Mouse (Mus musculus) cerebellum, adult (tissue): ENCODE measurements around the gene Derl3.

ENCODE experiments used
- ATAC-seq: cut with Nextera tagmentation; 2 replicates; pipeline ENCODE4 v1.9.2; 2017; ENCODE audit warnings: mild to moderate bottlenecking, moderate library complexity, mixed read lengths; ENCODE audit not compliant: insufficient number of reproducible peaks, low FRiP score, low TSS enrichment

Gene Derl3

DNA sequence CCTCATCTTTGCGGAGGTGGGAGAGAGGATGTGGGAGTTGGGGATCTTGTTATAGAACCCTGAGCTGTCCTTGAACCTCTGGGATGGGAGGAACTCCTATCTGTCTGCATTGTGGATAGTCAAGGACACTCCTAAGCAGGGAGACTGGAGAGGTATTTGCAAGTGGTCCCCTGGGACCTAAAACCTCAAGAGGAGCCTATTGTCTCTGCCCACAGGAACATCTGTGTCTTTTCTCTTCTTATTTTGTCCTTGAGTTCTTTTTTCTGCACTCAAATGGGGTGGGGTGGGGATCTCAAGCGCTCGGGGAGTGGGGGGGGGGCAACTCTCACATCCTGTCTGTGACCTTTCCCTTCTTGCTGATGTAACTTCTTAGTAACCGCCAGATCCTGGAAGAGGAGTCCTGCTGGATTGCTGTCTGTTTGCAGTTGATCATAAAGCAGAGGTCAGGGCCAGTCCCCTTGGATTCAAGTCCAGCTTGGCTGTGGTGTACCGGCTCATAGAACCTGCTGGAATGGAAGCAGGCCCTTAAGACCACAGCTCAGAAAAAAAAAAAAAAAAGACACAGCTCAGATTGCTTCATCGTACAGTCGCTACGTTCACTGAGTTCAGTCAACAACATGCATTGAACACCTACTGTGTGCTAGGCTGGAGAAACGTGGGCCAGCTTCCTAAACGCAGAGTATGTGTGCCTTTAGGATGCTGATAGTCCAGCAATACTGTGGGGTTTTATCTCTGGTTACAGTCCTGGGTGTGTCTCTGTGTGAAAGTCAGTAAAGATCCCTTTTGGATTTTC is 44.8 kb downstream of the Derl3 start:
- ATAC-seq, result no peak

DNA sequence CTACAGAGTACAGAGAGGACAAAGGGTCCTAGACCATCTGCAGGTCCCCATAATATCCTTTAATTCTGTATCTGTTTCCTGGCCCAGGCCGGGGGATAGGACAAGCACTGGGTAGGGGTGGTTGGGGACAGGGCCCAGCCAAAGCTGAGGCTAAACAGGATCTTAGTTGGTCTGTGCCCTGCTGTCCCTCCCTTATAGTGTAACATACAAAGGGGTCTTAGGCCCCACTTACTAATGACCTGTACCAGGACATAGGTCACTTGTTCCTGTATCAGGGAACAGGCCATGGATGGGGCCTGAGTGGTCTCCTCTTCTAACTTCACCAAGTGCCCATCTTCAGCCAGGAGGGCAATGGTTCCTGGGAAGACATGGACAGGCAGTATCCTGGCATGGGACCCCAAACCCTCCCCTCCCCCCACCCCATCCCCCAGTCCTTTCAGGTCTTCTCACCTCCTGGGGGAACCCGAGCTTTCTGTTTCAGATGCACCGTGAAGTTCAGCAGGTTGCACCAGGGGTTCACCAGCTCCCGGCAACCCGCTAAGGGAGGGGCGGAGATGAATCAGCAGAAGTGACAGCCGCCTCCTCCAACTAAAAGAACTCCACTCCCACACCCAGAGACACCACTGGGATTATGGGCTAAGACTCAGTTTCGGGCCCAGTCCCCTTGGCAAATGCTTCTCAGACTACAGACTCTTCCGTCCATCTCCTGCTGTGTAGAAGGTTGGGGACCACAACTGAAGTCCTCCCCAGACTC is 46.4 kb downstream of the Derl3 start:
- ATAC-seq, result no peak

DNA sequence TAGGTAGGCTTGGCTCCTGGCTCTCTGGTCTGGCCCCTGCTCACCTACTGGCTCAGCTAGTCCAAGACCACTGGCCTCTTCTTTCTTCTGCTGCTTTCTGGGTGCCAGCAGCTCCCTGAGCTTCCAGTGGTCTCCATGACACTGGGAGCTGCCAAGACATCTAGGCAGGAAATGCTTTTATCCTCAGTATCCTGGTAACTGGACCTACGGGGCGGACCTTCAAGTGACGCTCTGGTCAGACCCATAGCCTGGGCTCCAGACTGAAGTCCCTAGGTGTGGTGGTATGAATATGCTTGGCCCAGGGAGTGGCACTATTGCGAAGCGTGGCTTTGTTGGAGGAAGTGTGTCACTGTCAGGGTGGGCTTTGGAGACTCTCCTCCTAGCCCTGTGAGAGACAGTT is 47.3 kb downstream of the Derl3 start, which contains the start of gene Gm867:
Gm867 (minus strand) TSS at position 153 of the 400 bp plus-strand sequence.
- no peak for ATAC-seq

DNA sequence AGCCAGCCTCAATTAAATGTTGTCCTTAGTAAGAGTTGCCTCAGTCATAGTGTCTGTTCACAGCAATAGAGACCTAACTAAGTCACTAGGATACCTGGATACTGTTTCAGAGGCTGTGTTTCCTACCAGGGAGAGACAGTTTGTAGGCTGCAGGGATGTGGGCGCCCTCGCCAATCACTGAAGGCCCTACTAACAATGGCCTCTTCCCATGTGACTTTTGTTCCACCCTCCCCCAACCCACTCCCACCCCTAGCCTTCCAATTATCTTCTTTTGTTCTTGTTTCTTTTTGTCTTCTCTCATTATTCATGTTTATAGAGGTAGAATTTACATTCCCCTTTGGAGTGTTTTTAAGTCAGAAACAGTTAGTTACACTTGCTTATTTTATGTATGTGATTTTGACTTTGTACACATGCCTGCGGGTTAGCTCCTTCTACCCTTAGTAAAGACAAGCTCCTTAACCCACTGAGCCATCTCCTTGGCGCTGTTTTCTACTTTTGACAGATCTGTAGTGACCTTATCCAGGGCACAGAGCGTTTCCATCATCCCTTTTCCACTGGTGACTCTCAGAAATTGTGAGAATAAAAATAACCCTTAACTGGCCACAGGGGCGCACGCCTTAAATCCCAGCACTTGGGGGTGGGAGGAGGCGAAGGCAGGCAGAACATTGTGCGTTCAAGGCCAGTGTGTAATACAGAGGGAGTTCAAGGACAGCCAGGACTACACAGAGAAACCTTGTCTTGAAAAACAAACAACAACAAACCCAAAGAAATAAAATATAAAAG is 48.0 kb downstream of the Derl3 start:
- ATAC-seq, result no peak

DNA sequence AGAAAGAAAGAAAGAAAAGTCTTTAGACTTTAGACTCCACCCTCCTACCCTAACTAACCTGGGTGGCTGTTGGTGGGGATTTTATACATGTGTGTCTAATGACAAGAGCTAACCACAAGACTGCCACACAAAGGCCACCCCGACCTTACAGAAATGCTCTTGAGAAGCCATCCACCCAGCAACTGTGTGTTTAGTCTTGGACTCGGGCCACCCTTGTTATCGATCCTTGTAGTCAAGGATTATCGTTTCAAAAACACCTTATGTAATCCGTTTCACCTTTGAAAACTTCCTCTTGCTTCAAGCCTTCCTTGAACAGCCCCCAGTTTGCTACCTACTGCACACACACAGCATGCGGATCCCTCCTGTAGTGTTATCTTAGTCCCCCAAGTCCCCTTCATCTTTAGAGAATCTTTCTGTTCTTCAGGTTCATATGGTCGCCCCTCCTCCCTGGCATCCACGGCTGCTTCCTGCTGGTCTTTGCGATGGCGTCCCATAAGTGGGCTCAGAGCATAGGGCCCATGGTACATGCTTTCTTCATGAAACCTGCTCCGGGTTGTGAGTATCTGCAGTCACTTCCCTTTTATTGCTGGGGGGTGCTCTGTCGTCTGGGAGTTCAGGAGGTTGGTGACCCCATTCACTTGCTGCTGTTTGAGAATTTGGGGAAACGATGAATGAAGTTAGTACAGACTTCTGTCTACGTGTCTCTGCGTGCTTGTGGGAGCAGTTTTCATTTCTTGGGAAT is 49.7 kb downstream of the Derl3 start, which contains the start of gene Vpreb3:
Vpreb3 (plus strand) TSS at position 322 of the 742 bp plus-strand sequence.
- no peak for ATAC-seq

DNA sequence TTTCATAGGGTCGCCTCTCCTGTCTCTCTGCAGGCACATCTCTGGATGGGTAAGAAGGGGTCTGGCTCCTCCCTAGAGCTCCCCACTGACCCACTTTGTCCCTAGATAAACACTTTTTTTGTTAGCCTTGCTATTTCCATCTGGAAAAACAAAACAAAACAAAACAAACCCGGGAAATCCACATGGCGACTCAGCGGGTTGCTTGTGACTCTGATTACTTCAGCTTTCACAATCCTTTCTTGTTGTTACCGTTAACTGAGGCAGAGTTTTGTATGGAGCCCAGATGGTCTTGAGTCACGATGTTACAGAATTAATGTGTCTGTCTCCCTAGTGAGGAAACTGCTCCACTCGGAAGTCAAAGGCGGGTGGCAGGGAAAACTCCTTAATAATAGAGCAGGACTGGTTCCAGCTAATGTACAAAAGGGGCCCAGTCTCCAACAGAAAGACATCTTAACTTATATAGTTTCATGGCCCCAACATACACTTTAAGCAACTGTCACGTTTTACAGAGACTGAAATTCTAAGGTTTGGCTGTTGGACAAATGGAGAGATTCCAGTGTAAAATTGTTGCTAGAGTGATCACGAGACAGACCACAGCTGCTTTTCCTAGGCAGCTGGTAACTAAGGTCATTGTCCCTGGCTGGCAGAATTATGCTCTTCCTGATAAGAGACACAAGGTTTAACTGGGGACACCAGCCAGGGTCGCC is 51.0 kb downstream of the Derl3 start:
- no peak for ATAC-seq

DNA sequence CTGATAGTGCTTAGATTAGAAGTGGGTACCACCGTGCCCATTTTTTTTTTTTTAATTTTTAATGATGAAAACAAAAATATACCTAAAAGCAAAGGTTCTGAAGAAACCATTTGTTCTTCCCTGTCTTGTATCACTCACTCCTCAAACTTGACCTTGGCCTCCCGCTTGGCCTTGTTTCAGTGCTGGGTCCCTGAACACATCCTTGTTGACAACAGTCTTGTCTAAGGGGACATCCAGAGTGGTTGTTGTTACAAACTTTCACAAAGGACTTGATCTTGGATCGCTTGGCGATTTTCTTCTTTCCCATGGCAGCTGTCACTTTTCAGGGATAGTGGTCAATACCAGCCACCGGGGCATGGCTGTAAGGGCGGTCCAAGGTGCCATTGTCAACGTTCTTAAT is 52.0 kb downstream of the Derl3 start:
- no peak for ATAC-seq
